Mouse (Mus musculus): ENCODE data around the gene Rfc2.
"Not testable (repeated sequence)": the region's sequence is repeated elsewhere in the genome, so short reads cannot be mapped to it uniquely, and the experiment has no call there.

Rfc2 gene

GRCm38 (mm10) chr5:134611810-134612521 lies 30.8 kb downstream of the Rfc2 start:
- no peak for DNase-seq

GRCm38 (mm10) chr5:134613727-134614126 lies 32.6 kb downstream of the Rfc2 start:
- no peak for DNase-seq

- no peak for DNase-seq
Measured at GRCm38 (mm10) chr5:134614296-134614695, 33.1 kb downstream of the Rfc2 start.

- no peak for DNase-seq
Measured at GRCm38 (mm10) chr5:134614802-134615201, 33.6 kb downstream of the Rfc2 start, which contains the start of gene Lat2. TSS of gene Lat2 (minus strand) at chr5:134615025.

GRCm38 (mm10) chr5:134615380-134615779 lies 34.2 kb downstream of the Rfc2 start:
- no peak for DNase-seq

GRCm38 (mm10) chr5:134615780-134616179 lies 34.6 kb downstream of the Rfc2 start:
- DNase-seq, result no peak

GRCm38 (mm10) chr5:134617071-134617470 lies 35.9 kb downstream of the Rfc2 start:
- DNase-seq, result peak; percentile 37

GRCm38 (mm10) chr5:134620457-134620856 lies 39.3 kb downstream of the Rfc2 start:
- DNase-seq, result no peak

GRCm38 (mm10) chr5:134621099-134621640 lies 40.0 kb downstream of the Rfc2 start:
- no peak for DNase-seq

- peak; percentile 35 for DNase-seq
Measured at GRCm38 (mm10) chr5:134622069-134622468, 40.9 kb downstream of the Rfc2 start.

- no peak for DNase-seq
Measured at GRCm38 (mm10) chr5:134629508-134629907, 48.3 kb downstream of the Rfc2 start.

- DNase-seq, result no peak
Measured at GRCm38 (mm10) chr5:134630835-134631234, 49.7 kb downstream of the Rfc2 start.

- no peak for DNase-seq
Measured at GRCm38 (mm10) chr5:134632841-134633240, 51.7 kb downstream of the Rfc2 start.

- no peak for DNase-seq
Measured at GRCm38 (mm10) chr5:134637820-134638367, 56.7 kb downstream of the Rfc2 start.

- DNase-seq, result no peak
Measured at GRCm38 (mm10) chr5:134638461-134639268, 57.5 kb downstream of the Rfc2 start.

GRCm38 (mm10) chr5:134639269-134639682 lies 58.1 kb downstream of the Rfc2 start, which contains the start of gene Eif4h:
TSS of gene Eif4h (minus strand) at chr5:134639490.
- DNase-seq, result peak; percentile 97

GRCm38 (mm10) chr5:134640371-134640770 lies 59.2 kb downstream of the Rfc2 start:
- no peak for DNase-seq

GRCm38 (mm10) chr5:134644121-134644520 lies 63.0 kb downstream of the Rfc2 start:
- DNase-seq, result no peak

GRCm38 (mm10) chr5:134644643-134645118 lies 63.5 kb downstream of the Rfc2 start:
- no peak for DNase-seq

GRCm38 (mm10) chr5:134646461-134646860 lies 65.3 kb downstream of the Rfc2 start:
- DNase-seq, result no peak

GRCm38 (mm10) chr5:134647394-134647793 lies 66.2 kb downstream of the Rfc2 start:
- no peak for DNase-seq

GRCm38 (mm10) chr5:134648976-134649375 lies 67.8 kb downstream of the Rfc2 start:
- DNase-seq, result not testable (repeated sequence)

GRCm38 (mm10) chr5:134650926-134651325 lies 69.8 kb downstream of the Rfc2 start:
- DNase-seq, result no peak
